Mouse (Mus musculus) kidney, adult 2 months (tissue): ENCODE results near the gene Kctd10.

ENCODE experiments used
- CTCF ChIP-seq: fragments of 200-500 bp; conservative IDR thresholded peaks from 2 replicates; pipeline ENCODE4 v1.5.1; 2011; ENCODE audit warnings: low read depth, mild to moderate bottlenecking, control low read depth, low read length, moderate library complexity, mixed read lengths; ENCODE audit not compliant: insufficient read depth, insufficient read length
- POLR2A ChIP-seq: fragments of 200-500 bp; IDR thresholded peaks from one replicate; pipeline ENCODE4 v1.6.1; 2011; ENCODE audit warnings: low read depth, low read length, control low read depth

DNA sequence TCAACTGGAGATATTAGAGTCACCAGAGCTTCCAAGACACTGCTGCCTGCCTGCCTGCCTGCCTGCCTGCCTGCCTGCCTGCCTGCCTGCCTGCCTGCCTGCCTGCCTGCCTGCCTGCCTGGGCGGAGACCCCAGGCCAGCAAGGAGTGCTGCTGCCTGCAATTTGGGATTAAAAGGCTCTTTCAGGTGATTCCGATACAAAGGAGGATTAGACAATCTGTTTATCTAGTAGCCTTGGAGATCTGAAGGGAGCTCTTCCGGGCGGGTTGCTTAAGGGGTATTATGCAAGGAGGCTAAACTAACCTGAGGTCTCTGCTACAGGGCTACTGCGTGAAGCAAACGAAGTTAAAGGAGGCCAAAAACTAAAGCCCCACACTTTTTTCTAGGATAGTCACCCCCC is 1.4 kb downstream of the Kctd10 start:
- TF ChIP-seq POLR2A (no peak), CTCF (no peak)
